Mouse (Mus musculus) liver, adult 2 months (tissue): Measurements from ENCODE around the gene Cfap57.

Experiments
- CTCF ChIP-seq: fragments of 200-500 bp; IDR thresholded peaks from 2 replicates; pipeline ENCODE4 v1.5.1; 2011; ENCODE audit warnings: low read depth, low read length, control low read depth
- POLR2A ChIP-seq: fragments of 200-500 bp; IDR thresholded peaks from 2 replicates; pipeline ENCODE4 v1.6.1; 2011; ENCODE audit warnings: low read length, control low read depth; ENCODE audit not compliant: insufficient read depth; ENCODE audit errors: extremely low read depth

- TF ChIP-seq CTCF (peak; percentile 83), POLR2A (no peak)
Measured at GRCm38 (mm10) chr4:118576097-118576496, 44.5 kb downstream of the Cfap57 start.
